Mouse (Mus musculus) neural tube, embryonic 13.5 days (tissue): Measurements from ENCODE around the gene Sox5. TPM values are rescaled to one million over a fixed set of nuclear protein-coding genes. Genes with fewer than 3 reads are reported as not detected.

Experiments used
- ATAC-seq: fragments of 200-750 bp; cut with Nextera tagmentation; 2 replicates; pipeline ENCODE4 v1.8.0; 2017; ENCODE audit warnings: low read depth, mild to moderate bottlenecking, moderate TSS enrichment, moderate library complexity
- H3K27ac ChIP-seq: fragments of 300-500 bp; sonication (generic); replicated peaks from 2 replicates; pipeline ENCODE4 v1.5.1; 2015; ENCODE audit warnings: moderate library complexity, mild to moderate bottlenecking, inconsistent platforms
- H3K27me3 ChIP-seq: fragments of 300-500 bp; sonication (generic); 2 replicates; pipeline ENCODE4 v1.6.1; 2015; ENCODE audit warnings: mild to moderate bottlenecking, inconsistent platforms
- H3K36me3 ChIP-seq: fragments of 300-500 bp; sonication (generic); 2 replicates; pipeline ENCODE4 v1.6.1; 2015; ENCODE audit warnings: mild to moderate bottlenecking, inconsistent platforms
- H3K4me1 ChIP-seq: fragments of 300-500 bp; sonication (generic); replicated peaks from 2 replicates; pipeline ENCODE4 v1.6.1; 2015; ENCODE audit warnings: inconsistent platforms
- H3K4me2 ChIP-seq: fragments of 300-500 bp; sonication (generic); 2 replicates; pipeline ENCODE4 v1.6.1; 2015; ENCODE audit warnings: inconsistent platforms, mild to moderate bottlenecking, moderate library complexity
- H3K4me3 ChIP-seq: fragments of 300-500 bp; sonication (generic); 2 replicates; pipeline ENCODE4 v1.5.1; 2015; ENCODE audit warnings: mild to moderate bottlenecking, inconsistent platforms
- H3K9ac ChIP-seq: fragments of 300-500 bp; sonication (generic); 2 replicates; pipeline ENCODE4 v1.6.1; 2015; ENCODE audit warnings: moderate library complexity, mild to moderate bottlenecking, inconsistent platforms
- H3K9me3 ChIP-seq: fragments of 300-500 bp; sonication (generic); 2 replicates; pipeline ENCODE4 v1.6.1; 2016; ENCODE audit warnings: inconsistent platforms
- WGBS: fragments of 180-500 bp; shearing (Covaris S2); methylation state at CpG from one replicate; pipeline ENCODE4 v1.1.7; 2015; 5-methylcytosine and 5-hydroxymethylcytosine counted together
- polyA plus RNA-seq: library from polyadenylated mRNA; unstranded; fragments of >200 nt; fragmentation: Nextera tagmentation; extraction: Ambion mirVana; gene quantifications from 2 replicates; pipeline ENCODE4 v1.2.1, GENCODE M21; 2015

Gene Sox5
- polyA plus RNA-seq, 1 experiment from 2014 or later = 24.8 TPM

DNA sequence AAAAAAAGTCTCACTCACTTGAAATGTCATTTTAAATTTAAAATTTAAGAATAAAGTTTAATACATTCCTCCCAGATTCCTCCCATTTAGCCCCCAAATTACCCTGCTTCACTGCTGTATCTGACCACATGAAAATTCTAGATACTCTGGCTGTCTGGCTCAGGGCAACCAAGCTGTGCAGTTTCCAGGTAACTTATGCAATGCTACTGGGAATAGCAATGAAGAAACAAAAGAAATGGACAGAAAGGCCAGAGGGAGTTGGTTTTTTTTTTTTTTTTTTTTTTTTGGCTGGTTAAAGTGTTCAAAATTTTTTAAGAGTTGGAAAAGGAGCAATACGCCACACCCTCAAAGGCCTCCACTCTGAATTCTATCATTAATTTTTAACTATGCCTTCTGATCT lies 73.8 kb downstream of the Sox5 start:
- Histone ChIP-seq H3K9me3 (0 out of 2 replicates have a peak, but pooled peaks cover 6% of the 10 kb centered on the region), H3K27ac (no peak overlapping the region), H3K36me3 (no peaks in the 10 kb centered on the region), H3K9ac (no peak overlapping the region), H3K4me1 (peaks cover 17% of the 10 kb centered on the region), H3K27me3 (no peaks in the 10 kb centered on the region), H3K4me3 (no peak overlapping the region), H3K4me2 (no peak overlapping the region)
- 92% methylated on average over 1 of the region's 1 CpGs for WGBS
- ATAC-seq = no peak

DNA sequence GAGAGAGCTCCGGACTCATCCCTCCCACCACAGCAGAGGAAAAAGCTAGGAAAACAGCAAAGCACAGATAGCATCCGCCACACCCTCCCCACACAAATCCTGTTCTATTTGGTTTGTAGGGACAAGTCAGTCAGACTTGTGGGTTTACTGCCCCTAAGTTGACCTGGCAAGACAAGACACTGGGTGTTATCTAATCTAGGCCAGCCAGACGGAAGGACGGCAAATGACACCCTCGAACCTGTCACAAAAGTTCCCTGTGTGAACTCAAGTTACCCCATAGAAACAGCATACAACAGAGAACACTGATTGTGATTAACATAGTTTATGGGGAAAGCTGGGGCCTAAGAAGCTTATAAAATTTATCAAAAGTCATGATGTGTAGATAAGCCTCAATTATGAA lies 76.8 kb downstream of the Sox5 start:
- Histone ChIP-seq H3K27ac (no peak overlapping the region), H3K4me2 (no peak overlapping the region), H3K9ac (no peak overlapping the region), H3K27me3 (no peaks in the 10 kb centered on the region), H3K9me3 (0 out of 2 replicates have a peak, but pooled peaks cover 6% of the 10 kb centered on the region), H3K4me1 (no peaks in the 10 kb centered on the region), H3K4me3 (no peak overlapping the region), H3K36me3 (no peaks in the 10 kb centered on the region)
- 86% methylated on average over 5 of the region's 5 CpGs for WGBS
- ATAC-seq = no peak

DNA sequence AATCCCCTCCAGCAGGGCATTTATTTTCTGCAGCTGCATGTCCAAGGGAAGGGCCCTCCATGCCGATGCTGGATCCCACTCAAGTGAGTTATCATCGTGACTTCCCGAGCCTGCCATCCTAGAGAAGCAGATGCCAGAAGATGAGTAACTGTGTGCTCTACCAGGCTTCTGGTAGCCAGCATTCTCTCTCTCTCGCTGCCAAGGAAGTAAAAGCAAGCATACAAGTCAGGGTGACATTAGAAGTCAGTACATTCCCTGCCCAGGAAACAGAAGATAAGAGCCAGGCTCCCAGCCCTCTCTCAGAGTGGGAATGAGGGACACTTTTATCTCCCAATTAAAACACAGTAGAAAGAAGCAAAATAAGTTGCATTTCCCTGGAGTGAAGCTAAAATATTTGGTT lies 86.1 kb downstream of the Sox5 start:
- Histone ChIP-seq H3K4me3 (no peak overlapping the region), H3K9ac (no peak overlapping the region), H3K4me1 (no peaks in the 10 kb centered on the region), H3K27me3 (no peaks in the 10 kb centered on the region), H3K36me3 (no peaks in the 10 kb centered on the region), H3K9me3 (no peaks in the 10 kb centered on the region), H3K4me2 (no peak overlapping the region), H3K27ac (no peak overlapping the region)
- ATAC-seq = no peak
- WGBS = 84% methylated on average over 4 of the region's 4 CpGs

- H3K36me3 ChIP-seq = no peaks in the 10 kb centered on the region
- no peak overlapping the region for H3K4me2 ChIP-seq
- H3K9me3 ChIP-seq = no peaks in the 10 kb centered on the region
- no peaks in the 10 kb centered on the region for H3K27me3 ChIP-seq
- 87% methylated on average over 7 of the region's 7 CpGs for WGBS
- no peaks in the 10 kb centered on the region for H3K4me1 ChIP-seq
- H3K9ac ChIP-seq = no peak overlapping the region
- no peak for ATAC-seq
- H3K4me3 ChIP-seq = no peak overlapping the region
- H3K27ac ChIP-seq = no peak overlapping the region
Observed at GRCm38 (mm10) chr6:144693211-144693899, 88.4 kb downstream of the Sox5 start.

GRCm38 (mm10) chr6:144691298-144692041 lies 90.3 kb downstream of the Sox5 start:
- no peak overlapping the region for H3K4me3 ChIP-seq
- H3K27ac ChIP-seq = no peak overlapping the region
- no peaks in the 10 kb centered on the region for H3K36me3 ChIP-seq
- H3K4me1 ChIP-seq = no peaks in the 10 kb centered on the region
- WGBS = 83% methylated on average over 7 of the region's 7 CpGs
- H3K27me3 ChIP-seq = no peaks in the 10 kb centered on the region
- H3K4me2 ChIP-seq = no peak overlapping the region
- no peak for ATAC-seq
- H3K9me3 ChIP-seq = no peaks in the 10 kb centered on the region
- H3K9ac ChIP-seq = no peak overlapping the region

DNA sequence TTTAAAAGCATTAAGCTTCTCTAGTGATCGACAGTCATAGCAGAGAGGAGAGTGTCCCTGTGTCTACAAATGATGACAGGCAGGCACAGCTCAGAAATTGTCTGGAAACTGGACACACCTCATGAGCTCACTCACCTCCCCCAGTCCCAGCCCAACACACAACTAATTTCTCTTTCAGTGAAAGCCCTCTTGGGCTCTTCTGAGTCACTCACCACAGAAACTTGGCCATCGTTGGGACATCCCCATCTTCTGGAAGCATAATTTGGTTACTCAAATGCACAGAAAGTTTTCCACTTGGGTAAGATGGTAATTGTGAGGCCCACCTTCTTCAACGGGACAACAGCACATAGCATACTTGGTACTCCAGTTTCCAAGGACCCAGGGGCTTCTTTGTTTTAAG lies 92.7 kb downstream of the Sox5 start:
- WGBS = 91% methylated on average over 3 of the region's 3 CpGs
- Histone ChIP-seq H3K27ac (no peak overlapping the region), H3K4me3 (no peak overlapping the region), H3K4me1 (no peaks in the 10 kb centered on the region), H3K4me2 (no peak overlapping the region), H3K9me3 (no peaks in the 10 kb centered on the region), H3K27me3 (no peaks in the 10 kb centered on the region), H3K36me3 (no peaks in the 10 kb centered on the region), H3K9ac (no peak overlapping the region)
- no peak for ATAC-seq

- no peak overlapping the region for H3K4me2 ChIP-seq
- no peak overlapping the region for H3K4me3 ChIP-seq
- no peak overlapping the region for H3K9ac ChIP-seq
- no peak overlapping the region for H3K27ac ChIP-seq
- H3K4me1 ChIP-seq = no peaks in the 10 kb centered on the region
- 75% methylated on average over 8 of the region's 8 CpGs for WGBS
- H3K27me3 ChIP-seq = no peaks in the 10 kb centered on the region
- no peak for ATAC-seq
- H3K36me3 ChIP-seq = no peaks in the 10 kb centered on the region
- H3K9me3 ChIP-seq = no peaks in the 10 kb centered on the region
Observed at GRCm38 (mm10) chr6:144687681-144688080, 94.1 kb downstream of the Sox5 start.

DNA sequence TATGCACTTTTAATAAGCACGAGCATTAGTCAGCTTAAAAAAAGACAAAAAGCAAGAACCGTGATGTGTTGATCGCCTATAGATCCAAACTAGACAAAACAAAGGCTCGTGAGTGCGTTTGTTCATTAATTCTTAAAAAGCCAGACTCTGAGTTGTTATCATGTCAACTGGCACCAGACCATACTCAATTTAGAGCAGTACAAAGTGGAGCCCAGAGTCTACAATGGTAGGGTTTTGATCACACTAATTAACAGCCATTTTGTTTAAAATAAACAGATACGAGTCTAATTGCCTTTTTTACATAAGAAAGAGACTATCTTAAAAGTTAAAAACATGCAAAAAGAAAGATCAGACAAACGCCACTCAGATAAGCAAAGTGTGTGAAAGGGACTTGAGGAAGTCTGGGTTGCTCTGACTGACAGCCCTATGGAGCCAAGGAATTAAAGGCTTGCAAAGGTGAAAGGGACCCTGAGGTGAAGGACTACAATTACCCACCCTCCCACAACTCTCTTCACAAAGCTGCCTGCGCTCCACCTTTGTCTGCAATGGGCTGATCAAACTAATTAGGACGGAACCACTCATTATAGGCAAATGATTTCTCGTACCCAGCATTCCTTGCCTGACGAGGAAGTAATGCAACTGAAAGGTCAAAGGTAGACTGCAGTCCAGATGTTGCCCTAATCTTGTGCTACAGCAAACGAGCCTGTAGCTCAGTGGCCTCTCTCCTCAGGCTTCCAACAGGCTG lies 100.6 kb downstream of the Sox5 start:
- Histone ChIP-seq H3K4me1 (no peaks in the 10 kb centered on the region), H3K9ac (no peak overlapping the region), H3K4me3 (no peak overlapping the region), H3K27me3 (no peaks in the 10 kb centered on the region), H3K27ac (no peak overlapping the region), H3K4me2 (no peak overlapping the region), H3K9me3 (no peaks in the 10 kb centered on the region), H3K36me3 (no peaks in the 10 kb centered on the region)
- 62% methylated on average over 12 of the region's 12 CpGs for WGBS
- ATAC-seq = no peak

DNA sequence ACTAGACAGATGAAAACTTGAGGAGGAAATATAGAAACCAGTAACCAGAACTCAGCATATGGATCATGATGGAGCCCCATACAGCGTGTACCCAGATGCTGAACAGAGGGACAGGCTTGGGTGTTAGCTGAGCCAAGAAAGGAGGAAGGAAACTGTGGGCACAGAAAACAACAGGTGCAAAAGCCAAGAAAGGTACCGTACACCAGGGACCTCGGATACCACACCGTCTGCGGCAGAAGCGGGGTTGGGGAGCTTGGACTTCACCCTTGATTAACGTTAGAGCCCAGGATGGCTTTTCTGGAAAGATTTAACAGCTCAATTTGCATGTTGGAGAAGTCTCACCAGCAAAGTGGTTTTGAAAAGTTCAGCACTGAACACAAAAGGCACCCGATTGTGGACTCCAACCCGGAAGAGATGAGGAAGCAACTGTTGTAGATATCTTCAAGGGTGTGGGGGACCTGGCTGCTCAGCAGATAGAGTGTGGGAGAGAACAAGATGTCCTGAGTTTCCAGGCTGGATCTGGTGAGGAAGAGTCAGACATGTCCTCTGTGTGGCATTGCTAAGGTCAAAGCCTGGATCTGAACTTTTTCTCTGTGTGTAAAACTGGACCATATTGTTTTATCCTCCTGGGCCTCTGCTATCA lies 104.2 kb downstream of the Sox5 start:
- no peak for ATAC-seq
- Histone ChIP-seq H3K27me3 (no peaks in the 10 kb centered on the region), H3K4me1 (no peaks in the 10 kb centered on the region), H3K27ac (no peak overlapping the region), H3K9me3 (no peaks in the 10 kb centered on the region), H3K36me3 (no peaks in the 10 kb centered on the region), H3K4me3 (no peak overlapping the region), H3K4me2 (no peak overlapping the region), H3K9ac (no peak overlapping the region)
- 92% methylated on average over 9 of the region's 9 CpGs for WGBS

- H3K27ac ChIP-seq = no peak overlapping the region
- H3K4me2 ChIP-seq = no peak overlapping the region
- no peak overlapping the region for H3K4me3 ChIP-seq
- H3K27me3 ChIP-seq = no peaks in the 10 kb centered on the region
- H3K9me3 ChIP-seq = no peaks in the 10 kb centered on the region
- no peaks in the 10 kb centered on the region for H3K36me3 ChIP-seq
- no peak for ATAC-seq
- 92% methylated on average over 6 of the region's 6 CpGs for WGBS
- H3K4me1 ChIP-seq = no peaks in the 10 kb centered on the region
- no peak overlapping the region for H3K9ac ChIP-seq
Observed at GRCm38 (mm10) chr6:144675111-144675510, 106.7 kb downstream of the Sox5 start.

DNA sequence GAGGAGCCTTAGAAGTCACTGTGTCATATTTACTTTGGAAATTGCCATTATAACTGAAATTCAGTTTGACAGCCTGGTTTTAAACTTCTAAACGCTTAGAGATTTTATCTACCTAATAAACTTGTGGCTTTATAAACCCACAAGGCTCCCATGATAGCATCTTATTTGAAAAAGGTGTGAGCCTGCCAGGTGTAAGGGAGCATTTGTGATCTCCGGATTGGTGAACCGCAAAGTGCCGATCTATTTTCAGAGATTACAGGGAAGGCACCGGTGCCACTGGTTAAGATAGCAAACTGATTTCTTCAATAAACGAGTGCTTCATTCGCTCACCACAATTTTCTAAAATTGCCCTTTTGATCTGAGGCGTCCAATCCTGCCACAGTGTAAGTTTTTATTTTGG lies 107.9 kb downstream of the Sox5 start:
- Histone ChIP-seq H3K36me3 (no peaks in the 10 kb centered on the region), H3K27ac (no peak overlapping the region), H3K4me2 (no peak overlapping the region), H3K9ac (no peak overlapping the region), H3K4me3 (no peak overlapping the region), H3K4me1 (no peaks in the 10 kb centered on the region), H3K27me3 (no peaks in the 10 kb centered on the region), H3K9me3 (no peaks in the 10 kb centered on the region)
- ATAC-seq = no peak
- 94% methylated on average over 8 of the region's 8 CpGs for WGBS
